Mouse (Mus musculus) cerebellum, adult 2 months (tissue): ENCODE data around the gene Stk10.

Experiments used
- CTCF ChIP-seq: fragments of 200-500 bp; IDR thresholded peaks from 2 replicates; pipeline ENCODE4 v1.5.1; 2011; ENCODE audit warnings: low read depth, mild to moderate bottlenecking, control low read depth, low read length, moderate library complexity, borderline replicate concordance; ENCODE audit not compliant: insufficient read depth
- POLR2A ChIP-seq: fragments of 200-500 bp; IDR thresholded peaks from 2 replicates; pipeline ENCODE4 v1.6.1; 2011; ENCODE audit warnings: low read length, control low read depth, borderline replicate concordance; ENCODE audit not compliant: insufficient read depth

DNA sequence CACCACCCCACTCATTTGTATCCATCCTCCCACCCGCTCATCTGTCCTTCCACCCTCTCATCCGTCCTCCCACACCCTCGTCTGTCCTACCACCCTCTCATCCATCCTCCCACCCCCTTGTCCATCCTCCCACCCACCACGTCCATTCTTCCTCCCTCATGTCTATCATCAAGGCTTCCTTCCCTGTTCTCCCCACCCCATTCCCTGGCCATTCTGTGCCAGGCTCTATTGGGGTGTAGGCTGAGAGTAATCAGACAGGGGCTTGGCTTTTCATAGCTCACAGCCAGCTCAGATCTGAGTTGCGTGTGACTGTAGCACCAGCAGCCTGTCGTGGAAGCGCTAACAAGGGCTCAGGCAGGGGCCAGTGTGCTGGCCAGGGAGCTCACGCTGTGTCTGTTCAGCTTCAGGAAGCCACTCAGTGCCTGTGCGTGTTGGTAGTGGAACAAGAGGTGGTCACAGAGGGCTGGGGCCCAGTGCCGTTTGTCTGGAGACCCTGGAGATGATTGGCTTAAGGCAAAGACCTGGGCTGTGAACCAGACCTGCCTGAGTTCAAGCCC, 14.4 kb downstream of the Stk10 start:
- TF ChIP-seq POLR2A (no peak), CTCF (no peak)
